Mouse (Mus musculus): ENCODE results near the gene Gcnt2.

DNA sequence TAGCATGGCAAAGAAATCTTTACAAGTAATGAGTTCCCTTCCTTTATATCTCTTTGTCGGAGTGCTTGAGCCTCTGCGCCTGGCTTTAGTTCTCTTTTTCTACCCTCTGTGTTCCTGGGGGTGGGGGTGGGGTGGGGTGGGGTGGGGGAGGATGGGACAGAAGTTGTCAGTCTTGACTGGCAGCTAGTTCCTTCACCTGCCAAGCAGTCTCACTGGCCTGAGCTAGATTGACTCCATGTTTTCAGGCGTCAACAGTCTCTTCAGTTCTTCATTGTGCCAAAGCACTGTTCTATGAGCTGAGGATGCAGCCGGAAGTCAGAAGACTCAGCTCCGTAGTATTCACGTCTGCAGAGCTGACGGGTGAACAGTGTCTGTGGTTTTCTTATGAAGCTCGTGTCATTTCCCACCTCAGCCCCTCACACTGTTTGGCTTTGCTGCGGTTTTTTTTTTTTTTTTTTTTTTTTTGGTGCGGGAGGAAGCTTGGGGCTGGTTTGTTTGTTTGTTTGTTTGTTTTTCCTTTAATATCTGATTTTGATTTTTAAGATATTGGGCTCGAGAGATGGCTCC is 62.8 kb downstream of the Gcnt2 start:
- no peak for TF ChIP-seq CTCF (IDR thresholded peaks at IDR 0.05; ENCODE audit: borderline replicate concordance, extremely low read depth, insufficient read depth, insufficient read length)
- no peak for TF ChIP-seq POLR2A (IDR thresholded peaks at IDR 0.05; ENCODE audit: borderline replicate concordance, extremely low read depth, insufficient read depth, insufficient read length, poor library complexity, severe bottlenecking)

All from brain, embryonic 14.5 days (tissue).